Mouse (Mus musculus) testis, adult 2 months (tissue): ENCODE measurements around the gene Tssk4.

Experiments used
- CTCF ChIP-seq: fragments of 200-500 bp; IDR thresholded peaks from 2 replicates; pipeline ENCODE4 v1.5.1; 2012; ENCODE audit warnings: low read depth, mild to moderate bottlenecking, inconsistent platforms, low read length, moderate library complexity; ENCODE audit not compliant: control insufficient read depth, insufficient read depth, insufficient replicate concordance
- POLR2A ChIP-seq: fragments of 200-500 bp; IDR thresholded peaks from 2 replicates; pipeline ENCODE4 v1.6.1; 2012; ENCODE audit warnings: low read depth, mild to moderate bottlenecking, inconsistent platforms, low read length, moderate library complexity; ENCODE audit not compliant: control insufficient read depth

- TF ChIP-seq POLR2A (no peak), CTCF (no peak)
Measured at GRCm38 (mm10) chr14:55628077-55628827, 21.7 kb upstream of the Tssk4 start.
